Mouse (Mus musculus): ENCODE measurements around the gene Fam213a.

The Fam213a gene

DNA sequence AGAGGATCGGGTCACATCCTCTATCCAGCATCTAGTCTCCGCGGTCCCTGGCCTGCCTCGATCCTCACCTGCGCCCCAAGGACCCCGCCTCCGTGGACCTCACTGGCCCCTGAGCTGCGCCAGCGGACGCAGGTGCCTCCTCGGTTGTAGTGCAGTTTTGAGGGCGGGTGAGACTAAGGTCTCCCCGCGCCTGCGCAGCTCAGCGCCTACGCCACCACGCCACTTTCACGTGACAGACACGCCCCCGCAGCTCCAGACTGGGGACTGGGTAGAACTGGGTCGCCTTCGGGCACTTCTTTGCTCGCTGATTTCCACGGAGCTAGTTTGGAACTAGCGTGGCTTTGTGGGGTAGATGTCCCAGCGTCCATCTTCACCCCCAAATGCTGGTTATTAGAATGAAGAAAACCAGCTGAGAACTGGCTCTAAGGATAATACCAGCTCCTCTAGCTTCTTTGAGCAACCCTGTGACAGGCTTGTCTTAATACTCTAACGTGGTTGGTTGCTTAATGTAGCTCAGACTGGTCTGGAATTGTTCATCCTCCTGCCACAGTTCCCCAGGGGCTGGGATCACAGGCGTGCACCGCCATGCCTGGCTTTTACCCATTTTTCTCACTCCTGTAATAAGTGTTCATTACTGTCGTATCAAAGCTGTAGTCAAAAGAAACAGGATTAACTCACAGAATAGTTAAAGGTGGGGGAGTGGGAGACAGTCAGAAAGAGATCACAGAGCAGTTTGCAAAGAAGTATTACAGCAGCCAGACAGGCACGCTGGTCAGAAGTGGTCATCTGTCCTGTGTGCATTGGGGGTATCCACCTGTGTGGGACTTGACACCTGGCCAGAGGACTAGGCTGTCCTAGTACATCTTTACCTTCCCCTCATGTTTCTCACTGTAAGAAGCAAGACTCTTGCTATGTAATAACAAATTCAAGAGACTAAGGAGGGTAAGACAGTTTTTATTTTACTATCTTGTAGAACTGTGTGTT lies at the start of gene Fam213a:
Gene Fam213a, minus strand, starts transcription at position 159 of the 984 bp plus-strand sequence.
- DNase-seq: peak; percentile 91 to 93

DNA sequence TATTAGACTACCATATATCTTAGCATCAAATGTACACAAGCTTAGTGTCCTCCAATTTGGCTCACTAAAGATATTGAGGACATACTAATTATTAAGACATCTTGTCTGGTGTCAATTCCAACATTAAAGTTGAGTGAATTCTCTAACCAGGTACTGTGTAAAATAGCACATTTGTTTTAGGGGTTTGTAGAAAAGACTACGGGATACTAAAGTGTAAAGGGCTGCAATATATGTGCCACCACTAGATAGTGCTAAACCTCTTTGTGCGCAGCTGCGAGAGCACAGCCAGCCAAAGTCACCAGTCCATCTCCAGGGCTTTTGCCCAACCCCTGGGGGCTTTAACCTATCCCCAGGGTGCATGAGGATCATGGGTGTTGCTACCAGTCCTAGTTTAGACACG lies 39.6 kb upstream of the Fam213a start:
- DNase-seq: peak in 1 of 2 experiments; percentile 5

DNA sequence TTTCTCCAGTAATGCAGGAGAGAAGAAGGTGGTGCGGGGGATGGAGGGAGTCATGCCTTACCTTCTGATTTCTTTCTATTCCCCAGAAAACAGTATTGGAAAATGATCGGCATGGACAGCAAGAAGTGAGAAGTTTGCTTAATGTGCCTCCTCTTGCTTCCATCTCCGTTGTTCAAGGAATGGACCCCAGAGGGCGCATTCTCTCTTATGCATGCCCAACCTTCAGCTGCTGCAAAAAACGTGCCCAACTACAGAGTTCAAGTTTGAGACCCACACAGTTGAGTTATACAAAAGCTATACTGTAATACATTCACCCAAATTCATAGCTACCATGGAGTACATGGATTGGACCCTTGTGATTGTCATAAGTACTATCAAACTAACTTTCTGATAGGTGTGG lies 38.9 kb upstream of the Fam213a start:
- DNase-seq: no peak

DNA sequence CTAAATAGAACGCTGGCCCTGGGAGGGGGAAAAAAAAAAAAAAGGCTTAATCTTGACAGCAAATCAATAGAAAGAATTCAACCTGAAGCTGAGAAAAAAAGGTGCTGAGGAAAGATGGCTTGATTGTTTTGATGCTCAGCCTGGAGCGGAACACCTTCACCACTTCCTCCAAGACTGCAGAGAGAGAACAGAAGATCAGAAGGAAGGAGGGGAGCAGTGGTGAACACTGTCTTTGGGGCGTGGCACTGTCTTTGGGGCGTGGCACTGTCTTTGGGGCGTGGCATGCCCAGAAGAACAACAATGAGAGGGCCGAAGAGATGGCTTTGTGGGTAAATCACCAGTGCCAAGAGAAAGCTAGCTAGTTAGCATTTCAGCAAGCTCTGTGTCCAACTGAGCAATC lies 36.9 kb upstream of the Fam213a start:
- DNase-seq: no peak

DNA sequence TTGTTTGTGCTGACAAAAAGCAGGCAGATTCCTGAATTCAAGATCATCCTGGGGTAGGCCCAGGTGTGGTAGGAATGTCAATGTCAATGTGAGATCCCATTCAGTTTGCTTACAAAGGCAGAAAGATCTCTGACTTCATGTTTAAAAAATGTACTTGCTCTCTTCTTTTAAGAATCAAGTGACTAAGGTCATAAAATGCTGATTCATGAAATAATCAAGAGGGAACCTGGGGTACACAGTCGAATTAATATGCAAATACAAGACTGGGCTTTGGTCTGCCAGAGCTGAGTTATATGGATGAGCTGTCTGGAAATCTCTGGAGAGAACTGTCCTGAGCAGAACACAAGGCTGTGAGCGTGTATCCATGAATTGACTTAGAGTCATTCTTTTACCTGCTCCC lies 33.8 kb upstream of the Fam213a start:
- no peak for DNase-seq

DNA sequence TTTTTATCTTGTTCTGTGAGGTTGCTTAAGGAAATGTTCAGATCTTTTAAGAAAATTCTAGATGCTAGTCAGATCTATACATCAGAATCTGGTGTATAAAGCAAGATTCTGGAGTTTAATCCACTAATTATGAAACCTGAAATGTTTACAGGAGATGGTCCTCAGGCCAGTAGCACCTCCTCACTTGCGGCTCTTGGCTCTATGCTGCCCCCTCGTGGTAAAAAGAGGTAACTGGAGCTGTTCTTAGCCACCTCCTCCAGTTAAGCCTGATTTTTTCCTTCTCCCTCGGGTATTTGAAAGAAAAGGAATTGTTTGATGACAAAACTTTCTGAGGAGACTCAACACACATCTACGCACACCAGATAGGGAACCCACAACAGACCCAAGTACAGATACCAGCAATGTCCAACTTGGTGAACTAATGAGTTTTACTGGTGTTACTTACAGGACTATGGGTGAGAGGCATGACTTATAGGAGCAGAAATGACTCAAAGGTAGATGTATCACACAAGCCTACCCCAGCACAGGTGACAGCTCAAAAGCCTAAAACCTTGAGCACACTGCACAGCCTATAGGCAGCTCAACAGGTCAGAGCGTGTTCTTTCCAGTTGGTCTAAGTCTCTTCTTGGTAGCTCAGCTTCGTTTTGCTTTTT lies 21.7 kb upstream of the Fam213a start:
- DNase-seq: peak; percentile 36 to 57

DNA sequence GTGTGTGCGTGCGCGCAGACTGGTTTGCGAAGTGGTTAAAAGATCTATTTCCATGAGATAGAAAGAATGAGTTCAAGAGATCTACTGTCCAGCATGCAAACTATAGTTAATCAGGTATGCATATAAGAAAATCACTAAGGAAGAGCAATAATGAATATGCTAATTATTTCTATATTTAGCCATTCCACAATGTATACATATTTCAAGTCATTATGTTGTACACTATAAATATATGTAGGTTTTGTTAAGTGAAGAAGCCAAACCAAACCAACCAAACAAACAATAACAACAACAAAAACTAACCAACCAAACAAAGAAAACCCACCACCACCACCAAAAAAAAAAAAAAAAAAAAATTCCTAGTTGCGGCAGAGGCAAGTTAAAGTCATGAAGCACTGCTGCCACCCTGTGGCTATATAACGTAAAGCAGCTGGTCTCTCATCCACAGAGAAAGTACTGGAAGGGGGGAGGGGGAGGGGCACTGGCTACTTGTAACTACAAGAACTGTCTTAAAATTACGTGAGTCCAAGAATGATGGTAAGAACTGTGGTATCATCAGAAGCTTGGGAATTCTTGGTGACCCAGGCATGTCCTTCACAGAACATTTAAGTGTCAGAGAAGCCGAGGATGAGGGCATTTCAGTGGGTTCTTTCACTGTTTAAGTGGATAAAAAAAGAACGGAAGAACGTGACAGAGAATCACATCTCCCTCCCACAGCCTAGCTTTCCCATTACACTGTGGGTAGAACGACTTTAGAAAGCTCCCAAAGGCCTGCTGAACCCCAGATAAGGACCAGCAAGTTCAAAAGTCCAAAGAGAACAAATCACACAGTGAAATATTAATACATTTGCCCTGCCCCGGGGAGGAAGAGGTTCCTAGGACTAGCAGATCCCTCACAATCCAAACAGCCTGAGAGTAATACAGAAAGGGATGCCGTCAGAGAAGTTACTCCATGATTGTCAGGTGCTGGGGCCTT lies 19.8 kb upstream of the Fam213a start:
- peak; percentile 69 to 79 for DNase-seq

DNA sequence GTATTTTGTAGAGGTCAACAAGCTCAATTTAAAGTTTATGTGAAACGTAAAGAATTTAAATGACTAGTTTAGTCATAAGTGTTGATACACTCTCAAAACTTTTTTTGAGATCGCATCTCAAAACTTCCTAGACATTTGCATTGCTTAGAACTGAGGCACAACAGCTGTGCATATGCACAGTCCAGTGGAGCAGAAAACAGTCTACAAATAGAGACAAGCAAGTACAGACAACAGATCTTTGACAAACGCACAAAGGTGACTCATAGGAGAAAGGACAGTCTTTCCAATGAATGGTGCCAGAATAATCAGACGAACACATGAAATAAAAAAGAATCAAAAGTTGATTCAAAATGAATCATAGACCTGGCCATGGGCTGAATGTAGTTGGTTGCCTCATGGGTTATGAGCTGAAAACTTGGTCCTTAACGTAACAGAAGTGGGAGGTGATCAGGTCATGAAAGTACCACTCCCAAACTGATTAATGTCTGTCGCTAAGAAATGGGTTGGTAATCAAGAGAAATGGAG lies 17.5 kb upstream of the Fam213a start:
- no peak for DNase-seq

DNA sequence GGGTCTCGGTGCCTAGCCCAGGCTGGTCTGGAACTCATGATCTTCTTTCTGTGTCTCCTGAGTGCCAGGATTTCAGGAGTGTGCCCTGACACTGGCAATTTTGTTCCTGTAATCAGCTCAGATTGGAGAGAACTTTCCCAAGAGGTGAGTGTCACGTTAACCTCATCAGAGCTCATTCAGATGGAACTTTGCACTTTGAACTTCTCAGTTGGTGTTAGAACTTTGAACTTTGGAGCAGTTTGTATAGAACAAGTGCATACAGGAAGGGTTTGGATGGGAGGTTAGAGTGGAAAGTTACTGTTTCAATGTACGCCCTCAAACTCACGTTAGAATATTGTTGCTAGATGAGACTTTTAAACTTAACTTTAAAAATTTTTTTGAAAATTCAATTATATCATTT lies 15.7 kb upstream of the Fam213a start:
- no peak for DNase-seq

DNA sequence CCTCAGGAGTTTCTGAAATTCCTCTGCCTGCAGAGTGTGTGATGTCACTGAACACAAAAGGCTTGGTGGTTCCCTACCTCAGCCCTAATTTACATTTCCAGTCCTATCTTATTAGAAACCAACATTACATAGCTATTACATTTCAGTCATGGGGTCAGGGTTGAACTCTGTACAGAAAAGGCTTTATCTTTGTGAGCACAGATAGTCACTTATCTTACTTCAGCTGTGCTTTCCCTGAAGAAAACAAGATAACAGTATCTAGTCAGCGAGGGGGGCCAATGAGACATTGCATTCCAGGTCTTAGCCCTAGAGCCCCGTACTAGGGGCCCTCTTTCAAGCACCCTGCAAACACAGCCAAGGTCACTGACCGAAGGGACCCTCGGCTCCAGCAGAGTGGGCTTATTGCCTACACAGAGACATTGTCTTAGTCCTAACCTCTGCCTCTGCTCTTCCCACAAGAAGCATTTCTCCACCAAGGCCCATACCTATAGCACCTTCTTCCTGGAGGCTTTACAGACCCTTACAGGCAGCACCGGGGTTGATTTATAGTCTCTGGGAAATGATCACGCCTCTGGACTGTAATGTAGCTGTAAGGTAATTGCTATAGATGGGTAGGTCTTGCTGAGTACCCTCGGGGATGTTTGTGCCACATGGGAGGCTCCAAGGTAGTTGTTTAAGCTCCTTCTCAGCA lies 12.2 kb upstream of the Fam213a start:
- no peak for DNase-seq

DNA sequence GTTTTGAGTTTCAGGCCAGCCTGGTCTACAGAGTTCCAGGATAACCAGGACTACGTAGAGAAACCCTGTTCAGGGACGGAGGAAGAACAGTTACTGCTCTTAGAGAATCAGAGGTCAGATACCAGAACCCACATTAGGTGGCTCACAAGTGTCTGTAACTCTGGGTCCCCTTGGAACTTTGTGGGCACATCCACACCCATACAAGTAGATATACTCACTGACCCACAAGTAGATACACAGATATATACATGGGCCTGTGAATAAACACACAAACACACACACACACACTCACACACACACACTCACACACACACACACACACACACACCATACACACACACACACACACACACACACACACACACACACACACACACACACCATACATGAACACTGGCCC lies 11.5 kb upstream of the Fam213a start:
- no peak for DNase-seq

DNA sequence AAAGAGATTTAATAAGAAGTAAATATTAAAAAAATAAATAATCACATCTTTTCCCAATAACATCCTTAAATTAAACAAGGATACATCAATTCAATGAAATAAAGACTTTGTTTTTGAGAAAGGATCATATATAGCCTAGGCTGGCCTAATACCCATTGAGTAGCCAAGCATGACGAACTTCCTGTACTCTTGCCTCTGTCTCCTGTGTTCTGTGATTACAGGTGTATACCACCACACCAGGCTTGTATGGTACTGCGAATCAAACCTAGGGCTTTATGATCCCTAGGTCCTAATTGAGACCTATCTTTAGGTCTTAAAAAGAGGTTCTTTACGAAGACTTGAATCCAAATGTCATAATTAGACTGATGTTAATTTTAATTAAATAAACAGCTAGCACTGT lies 7.7 kb upstream of the Fam213a start:
- DNase-seq: no peak

DNA sequence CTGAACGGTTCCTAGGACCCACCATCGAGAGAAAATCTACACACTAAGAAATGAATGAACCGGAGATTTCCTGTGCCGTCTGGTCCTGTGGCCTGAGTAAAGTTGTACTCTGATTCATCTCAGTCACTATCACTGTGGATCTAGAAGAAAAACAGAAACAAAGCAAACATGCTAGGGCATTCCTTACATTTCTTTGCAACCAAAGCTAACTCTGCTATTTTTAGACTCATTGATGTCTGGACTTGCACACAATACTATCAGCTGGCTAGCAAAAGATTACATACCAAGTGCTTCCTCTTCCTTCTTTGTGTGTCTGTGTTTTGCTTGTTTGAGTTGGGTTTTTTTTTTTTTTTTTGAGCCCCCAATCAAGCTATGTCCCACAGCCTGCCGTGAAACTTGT lies 3.9 kb upstream of the Fam213a start:
- no peak for DNase-seq

DNA sequence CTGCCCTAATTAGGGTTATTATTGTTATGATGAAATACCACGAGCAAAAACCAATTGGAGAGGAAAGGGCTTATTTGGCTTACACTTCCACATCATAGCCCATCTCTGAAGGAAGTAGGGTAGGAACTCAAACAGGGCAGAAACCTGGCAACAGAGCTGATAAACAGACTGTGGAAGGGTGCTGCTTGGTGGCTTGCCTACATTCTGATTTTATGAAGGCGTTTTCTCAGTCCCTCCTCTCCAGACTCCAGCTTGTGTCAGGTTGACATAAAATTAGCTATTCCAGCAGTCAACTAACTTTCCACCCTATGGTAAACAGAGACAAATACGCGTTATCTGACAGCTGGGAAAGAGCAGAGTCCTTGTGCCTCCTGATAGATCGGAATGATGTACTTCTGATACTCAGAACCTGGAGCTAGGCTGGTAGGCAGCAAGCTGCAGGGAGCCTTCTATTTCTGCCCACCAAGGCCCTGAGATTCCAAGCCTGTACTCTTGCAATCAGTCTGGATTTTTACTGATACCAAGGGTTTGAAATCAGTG lies 1.2 kb upstream of the Fam213a start:
- no peak for DNase-seq

DNA sequence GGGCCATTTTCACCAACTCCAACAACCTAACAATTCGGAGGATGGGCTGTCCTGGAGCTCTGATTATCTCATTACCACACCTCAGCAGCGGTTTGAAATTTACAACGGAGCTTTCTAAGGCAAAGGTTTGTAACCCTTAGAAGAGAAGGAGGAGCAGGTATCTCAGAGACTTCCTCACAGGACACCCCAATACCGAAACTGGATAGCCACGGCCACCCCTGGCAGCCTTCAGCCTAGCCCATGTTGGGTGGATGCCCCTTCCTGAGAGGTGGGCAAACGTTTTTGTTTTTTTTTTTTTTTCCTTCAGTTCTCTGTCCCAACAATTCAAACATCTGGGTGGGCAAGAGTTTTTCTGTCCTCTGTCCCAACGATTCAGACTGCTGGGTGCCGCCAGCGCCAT lies 445 bp downstream of the Fam213a start:
- DNase-seq: no peak

DNA sequence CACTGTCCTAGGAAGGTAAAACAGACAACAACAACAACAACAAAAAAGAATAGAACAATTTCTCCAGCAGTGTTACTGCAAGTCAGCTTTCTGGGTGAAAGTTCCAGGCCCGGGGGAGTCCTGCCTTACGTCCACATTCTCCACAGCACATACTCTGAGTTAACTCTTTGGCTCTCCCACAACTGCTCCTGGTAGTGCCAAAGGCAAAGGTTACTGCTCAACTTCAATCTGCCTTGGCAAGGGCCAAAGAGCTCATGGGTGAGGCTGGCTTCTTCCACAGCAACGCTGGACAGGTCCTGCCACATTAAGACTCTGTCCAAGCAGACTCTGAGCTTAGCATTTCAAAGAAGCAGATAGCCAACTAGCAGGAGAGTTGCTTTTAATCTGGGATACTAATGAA lies 1.7 kb downstream of the Fam213a start:
- no peak for DNase-seq

DNA sequence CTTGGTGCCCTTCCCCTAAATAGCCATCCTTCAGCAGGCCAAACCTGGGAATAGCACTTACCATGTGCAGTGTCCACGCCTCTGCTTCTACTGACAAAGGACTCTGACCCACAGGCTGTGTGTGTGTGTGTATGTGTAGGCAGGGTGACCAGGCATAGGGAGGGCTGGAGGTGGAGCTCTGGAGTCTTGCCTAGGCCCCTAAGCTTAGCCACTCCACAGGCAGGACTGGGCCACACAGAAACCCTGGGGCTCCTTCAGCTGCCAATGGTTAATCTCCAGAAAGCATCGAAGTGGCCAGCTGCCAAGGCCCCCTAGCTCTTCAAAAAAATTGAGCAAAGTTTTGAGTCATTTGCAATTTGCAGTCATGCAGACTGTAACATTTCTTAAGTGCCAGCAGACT lies 5.5 kb downstream of the Fam213a start:
- DNase-seq: peak; percentile 17 to 31

DNA sequence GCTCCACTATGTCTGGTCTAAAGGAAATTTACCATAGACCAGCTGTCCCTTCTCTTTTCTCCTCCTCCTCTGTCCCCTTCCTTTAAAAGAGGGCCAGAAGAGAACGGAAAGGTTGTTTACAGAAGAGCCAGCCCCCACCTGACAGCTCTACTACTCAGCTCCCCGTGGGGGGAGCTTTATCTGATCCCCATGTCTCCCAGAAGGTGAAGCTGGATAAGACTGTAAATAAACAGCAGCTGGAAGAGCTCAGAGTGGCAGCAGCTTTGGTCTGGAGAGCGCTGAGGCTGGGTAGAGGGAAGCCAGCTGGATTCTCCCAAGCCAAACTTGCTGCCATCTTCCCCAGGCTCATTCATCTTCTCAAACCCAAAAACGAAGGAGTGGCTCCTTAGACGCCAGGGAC lies 5.9 kb downstream of the Fam213a start:
- peak in 1 of 2 experiments; percentile 23 for DNase-seq

DNA sequence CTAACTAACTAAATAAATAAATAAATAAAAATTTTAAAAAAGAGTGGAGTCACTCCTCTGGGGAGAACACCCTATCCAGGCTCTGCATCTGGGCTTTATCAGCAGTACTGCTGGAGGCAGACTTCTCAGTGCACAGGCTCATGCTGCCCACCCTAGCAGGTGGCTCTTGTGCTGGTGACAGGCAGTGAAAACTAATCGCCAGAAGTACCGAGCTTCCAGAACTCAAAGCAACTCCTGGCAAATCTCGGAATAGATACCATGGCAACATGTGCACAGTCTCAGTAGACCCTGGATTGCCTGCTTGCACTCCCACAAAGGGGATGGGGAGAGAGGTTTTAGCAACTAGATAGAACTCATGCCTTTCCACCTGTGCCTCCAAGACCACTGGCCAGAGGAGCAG lies 6.7 kb downstream of the Fam213a start:
- no peak for DNase-seq

DNA sequence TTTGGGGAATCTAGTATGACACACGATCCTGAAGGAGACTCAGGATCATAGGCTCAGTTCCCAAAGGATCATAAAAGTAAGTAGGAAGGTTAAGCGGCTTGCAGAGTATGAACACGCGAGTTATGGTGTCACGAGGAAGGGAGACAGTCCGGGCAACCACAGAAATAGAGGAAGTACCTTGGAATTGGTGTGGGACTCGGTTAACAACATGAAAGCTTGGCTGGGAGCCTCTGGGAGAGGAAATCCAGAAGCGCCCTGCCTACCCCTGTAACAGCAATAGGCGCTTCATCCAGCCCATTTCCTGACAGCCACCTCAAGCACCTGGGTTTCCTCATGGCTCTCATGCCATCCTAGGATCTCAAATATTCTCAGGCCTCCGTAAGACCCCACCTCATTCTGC lies 7.3 kb downstream of the Fam213a start:
- DNase-seq: no peak

DNA sequence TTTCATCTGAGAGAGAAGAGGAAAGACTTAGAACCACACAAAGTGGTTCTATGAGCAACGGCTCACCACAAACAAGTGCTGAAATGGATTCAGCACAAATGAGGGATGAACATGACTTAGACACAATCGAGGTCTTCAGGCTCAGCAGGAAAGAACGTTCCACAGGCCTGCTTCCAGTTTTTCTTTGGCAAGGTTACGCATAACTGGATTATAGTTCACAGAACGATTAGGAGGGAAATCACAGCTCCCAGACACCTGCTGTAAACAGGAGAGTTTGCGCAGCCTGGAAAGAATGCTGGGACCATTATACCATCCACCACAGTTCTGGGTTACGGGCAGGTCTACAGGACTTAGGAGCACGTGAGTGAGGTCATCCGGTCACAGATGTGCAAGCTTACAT lies 7.9 kb downstream of the Fam213a start:
- DNase-seq: no peak
